Mouse (Mus musculus) lung, postnatal 0 days (tissue): ENCODE data around the gene Camta2.

Experiments used
- CTCF ChIP-seq: IDR thresholded peaks from 2 replicates; pipeline ENCODE4 v1.5.1; 2016; ENCODE audit warnings: antibody characterized with exemption, mild to moderate bottlenecking
- EP300 ChIP-seq: IDR thresholded peaks from 2 replicates; pipeline ENCODE4 v1.6.1; 2016; ENCODE audit warnings: antibody characterized with exemption, mild to moderate bottlenecking, control low read depth

DNA sequence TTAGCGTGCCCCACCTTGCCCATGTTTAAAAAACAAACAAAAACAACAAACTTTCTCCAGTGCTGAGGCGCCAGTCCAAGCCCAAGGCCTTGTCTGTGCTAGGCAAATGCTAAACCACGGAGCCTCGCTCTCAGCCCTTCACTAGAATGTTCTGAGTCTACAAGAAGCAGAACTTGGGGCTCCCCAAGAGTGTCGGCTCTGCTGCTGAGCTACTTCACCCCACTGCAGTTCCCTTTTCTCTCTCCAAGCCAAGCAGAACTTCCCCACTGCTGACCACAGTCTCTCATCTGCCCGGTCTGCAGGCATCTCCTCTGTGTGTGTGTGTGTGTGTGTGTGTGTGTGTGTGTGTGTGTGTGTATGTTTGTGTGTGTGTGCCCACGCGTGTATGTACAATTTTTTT, 8.0 kb downstream of the Camta2 start:
- TF ChIP-seq EP300 = no peak
- no peak for TF ChIP-seq CTCF
